Mouse (Mus musculus): Measurements from ENCODE around the gene Man1a2. TPM values are rescaled to one million over a fixed set of nuclear protein-coding genes. Genes with fewer than 3 reads are reported as not detected.
A peak's percentile ranks its signal among the peaks of the same experiment; 100 is the strongest.

Gene Man1a2
- polyA plus RNA-seq, 1 experiment from 2014 or later, result 43.0 TPM

DNA sequence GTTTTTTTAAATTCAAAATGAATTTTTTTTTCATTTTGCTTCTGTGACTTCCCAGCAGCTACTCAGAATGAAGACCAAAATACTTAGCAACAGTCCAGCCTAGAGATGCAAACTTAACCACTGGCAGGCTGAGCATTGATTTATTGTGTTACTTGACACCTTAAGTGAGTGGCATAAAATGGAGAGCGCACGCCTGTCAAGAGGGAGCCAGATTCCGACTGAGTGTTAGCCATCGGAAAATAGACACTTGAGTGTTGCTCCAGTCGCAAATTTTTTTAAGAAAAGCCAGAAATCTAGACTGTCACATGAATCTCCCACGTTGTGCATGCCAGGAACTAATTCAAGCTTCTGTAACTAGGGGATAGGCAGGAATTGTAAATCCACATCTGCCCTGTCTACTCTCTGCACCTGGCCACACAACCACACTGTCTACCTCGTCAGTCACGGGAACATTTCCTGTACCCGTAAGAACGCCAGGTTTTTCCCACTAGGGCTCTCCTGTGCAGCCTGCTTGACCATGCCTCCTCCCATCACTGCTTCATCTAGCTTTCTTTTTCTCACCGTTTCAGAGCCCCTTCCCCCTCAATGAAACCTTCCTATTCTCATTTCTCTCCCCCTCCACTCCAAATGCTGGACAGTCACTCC lies 3.7 kb downstream of the Man1a2 start:
- 0 out of 2 replicates have a peak overlapping the region, but pooled peaks have one; percentile 1 for H3K9ac ChIP-seq
- H3K27me3 ChIP-seq (replicated peaks), result no peaks in the 10 kb centered on the region
- H3K4me2 ChIP-seq, result peak overlapping the region; percentile 66
- no peaks in the 10 kb centered on the region for H3K36me3 ChIP-seq (replicated peaks)
- no peak overlapping the region for H3K27ac ChIP-seq
- peak overlapping the region; percentile 28 for H3K4me3 ChIP-seq
- no peak for ATAC-seq (replicated peaks)
- WGBS, result 16% methylated on average over 11 of the region's 11 CpGs
- H3K4me1 ChIP-seq, result peaks cover 37% of the 10 kb centered on the region
- no peaks in the 10 kb centered on the region for H3K9me3 ChIP-seq

DNA sequence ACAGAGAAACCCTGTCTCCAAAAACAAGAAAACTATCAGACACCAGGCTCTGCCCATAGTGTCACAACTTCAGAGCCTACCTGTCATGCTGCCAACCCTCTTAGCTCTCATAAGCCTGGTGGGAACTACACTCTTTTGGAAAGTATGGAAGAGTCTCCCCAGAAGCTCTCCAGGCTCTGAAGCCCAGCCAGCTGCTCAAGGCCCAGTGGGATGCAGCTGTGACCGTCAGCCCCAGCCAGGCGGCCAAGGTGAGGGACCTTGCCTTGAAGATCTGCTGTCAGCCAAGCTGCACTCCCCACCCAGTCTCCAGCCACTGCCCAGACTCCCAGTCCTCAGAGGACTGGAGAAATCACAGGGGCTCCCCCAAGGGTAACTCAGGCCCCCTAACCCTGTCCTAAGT lies 5.1 kb downstream of the Man1a2 start:
- ATAC-seq (replicated peaks), result no peak
- H3K36me3 ChIP-seq (replicated peaks), result no peaks in the 10 kb centered on the region
- H3K4me2 ChIP-seq, result no peak overlapping the region
- 98% methylated on average over 2 of the region's 2 CpGs for WGBS
- H3K27me3 ChIP-seq (replicated peaks), result no peaks in the 10 kb centered on the region
- H3K9ac ChIP-seq, result no peak overlapping the region
- H3K27ac ChIP-seq, result no peak overlapping the region
- no peak overlapping the region for H3K4me3 ChIP-seq
- H3K4me1 ChIP-seq, result peaks cover 32% of the 10 kb centered on the region
- no peaks in the 10 kb centered on the region for H3K9me3 ChIP-seq

- WGBS, result 88% methylated on average over 6 of the region's 6 CpGs
- H3K9ac ChIP-seq, result no peak overlapping the region
- no peak overlapping the region for H3K4me2 ChIP-seq
- H3K9me3 ChIP-seq, result no peaks in the 10 kb centered on the region
- ATAC-seq (replicated peaks), result no peak
- peaks cover 32% of the 10 kb centered on the region for H3K4me1 ChIP-seq
- no peaks in the 10 kb centered on the region for H3K27me3 ChIP-seq (replicated peaks)
- no peaks in the 10 kb centered on the region for H3K36me3 ChIP-seq (replicated peaks)
- no peak overlapping the region for H3K4me3 ChIP-seq
- no peak overlapping the region for H3K27ac ChIP-seq
Measured at GRCm38 (mm10) chr3:100678951-100679570, 6.2 kb downstream of the Man1a2 start.

DNA sequence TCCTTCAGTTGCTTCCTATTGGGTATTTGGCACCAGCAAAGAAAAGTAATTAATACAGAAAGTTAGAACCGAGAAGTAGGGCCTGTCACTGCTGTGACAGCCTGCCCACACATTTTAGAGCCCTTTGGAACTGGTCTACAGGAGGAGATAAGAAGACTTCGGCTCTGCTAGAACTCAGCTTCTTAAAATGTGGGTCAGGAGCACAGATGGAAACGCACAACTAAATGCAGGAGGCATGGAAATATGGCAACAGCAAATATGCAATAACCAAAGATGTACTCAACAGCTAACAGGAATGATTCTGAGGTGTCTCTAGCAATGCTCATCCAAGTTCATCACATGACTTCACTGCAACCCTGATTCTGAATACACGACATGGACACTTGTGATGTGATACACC lies 10.2 kb downstream of the Man1a2 start:
- Histone ChIP-seq H3K4me3 (no peak overlapping the region), H3K9ac (no peak overlapping the region), H3K4me1 (0 out of 2 replicates have a peak, but pooled peaks cover 5% of the 10 kb centered on the region), H3K9me3 (no peaks in the 10 kb centered on the region), H3K27ac (no peak overlapping the region), H3K36me3 (replicated peaks) (no peaks in the 10 kb centered on the region), H3K4me2 (no peak overlapping the region), H3K27me3 (replicated peaks) (no peaks in the 10 kb centered on the region)
- WGBS, result 91% methylated on average over 4 of the region's 4 CpGs
- no peak for ATAC-seq (replicated peaks)

DNA sequence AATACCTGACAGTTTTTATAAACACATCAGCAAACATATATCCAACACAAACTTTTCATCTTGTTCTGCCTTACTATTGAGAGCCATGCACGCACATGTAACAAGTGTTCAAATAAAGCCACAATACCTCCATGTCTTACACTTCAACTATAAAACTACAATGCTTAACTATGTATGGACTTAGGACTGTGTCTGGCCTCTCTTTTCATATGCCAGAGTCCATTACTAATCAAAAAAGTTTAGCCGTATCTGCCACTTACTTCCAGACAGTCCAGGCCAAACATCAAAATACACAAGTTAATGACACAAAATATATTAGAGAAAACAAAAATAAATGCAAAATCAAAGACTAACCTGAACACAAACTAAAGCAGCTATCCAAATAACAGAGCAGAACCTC lies 14.9 kb downstream of the Man1a2 start:
- H3K36me3 ChIP-seq (replicated peaks), result no peaks in the 10 kb centered on the region
- H3K9ac ChIP-seq, result no peak overlapping the region
- WGBS, result 87% methylated on average over 2 of the region's 2 CpGs
- no peaks in the 10 kb centered on the region for H3K9me3 ChIP-seq
- H3K4me3 ChIP-seq, result no peak overlapping the region
- no peaks in the 10 kb centered on the region for H3K27me3 ChIP-seq (replicated peaks)
- no peaks in the 10 kb centered on the region for H3K4me1 ChIP-seq
- H3K4me2 ChIP-seq, result no peak overlapping the region
- no peak for ATAC-seq (replicated peaks)
- no peak overlapping the region for H3K27ac ChIP-seq

GRCm38 (mm10) chr3:100653291-100653690 lies 32.0 kb downstream of the Man1a2 start:
- Histone ChIP-seq H3K27me3 (replicated peaks) (no peaks in the 10 kb centered on the region), H3K27ac (no peak overlapping the region), H3K4me3 (no peak overlapping the region), H3K9me3 (no peaks in the 10 kb centered on the region), H3K36me3 (replicated peaks) (no peaks in the 10 kb centered on the region), H3K4me2 (no peak overlapping the region), H3K9ac (no peak overlapping the region), H3K4me1 (no peaks in the 10 kb centered on the region)
- 82% methylated on average over 1 of the region's 1 CpGs for WGBS
- no peak for ATAC-seq (replicated peaks)

DNA sequence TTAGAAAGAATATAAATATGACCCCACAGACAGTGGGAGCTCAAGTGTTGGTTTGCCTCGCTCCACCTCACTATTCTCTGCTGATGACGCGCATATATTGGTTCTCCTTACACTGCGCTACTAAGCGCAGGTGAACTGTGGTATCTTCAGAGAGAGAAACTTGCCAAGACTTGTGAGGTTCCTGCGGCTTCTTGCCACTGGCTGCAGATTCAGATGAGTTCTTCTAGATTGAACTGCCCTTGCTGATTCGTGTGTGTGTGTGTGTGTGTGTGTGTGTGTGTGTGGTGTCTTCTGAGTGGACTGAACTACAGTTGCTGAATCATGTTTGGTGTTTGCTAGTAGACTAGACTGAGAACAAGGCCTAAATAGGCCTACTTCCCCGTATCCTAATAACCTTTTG lies 43.7 kb downstream of the Man1a2 start:
- Histone ChIP-seq H3K27ac (no peak overlapping the region), H3K27me3 (replicated peaks) (no peaks in the 10 kb centered on the region), H3K4me1 (no peaks in the 10 kb centered on the region), H3K4me3 (no peak overlapping the region), H3K9me3 (no peaks in the 10 kb centered on the region), H3K4me2 (no peak overlapping the region), H3K9ac (no peak overlapping the region), H3K36me3 (replicated peaks) (no peaks in the 10 kb centered on the region)
- no peak for ATAC-seq (replicated peaks)
- WGBS, result 96% methylated on average over 8 of the region's 8 CpGs

DNA sequence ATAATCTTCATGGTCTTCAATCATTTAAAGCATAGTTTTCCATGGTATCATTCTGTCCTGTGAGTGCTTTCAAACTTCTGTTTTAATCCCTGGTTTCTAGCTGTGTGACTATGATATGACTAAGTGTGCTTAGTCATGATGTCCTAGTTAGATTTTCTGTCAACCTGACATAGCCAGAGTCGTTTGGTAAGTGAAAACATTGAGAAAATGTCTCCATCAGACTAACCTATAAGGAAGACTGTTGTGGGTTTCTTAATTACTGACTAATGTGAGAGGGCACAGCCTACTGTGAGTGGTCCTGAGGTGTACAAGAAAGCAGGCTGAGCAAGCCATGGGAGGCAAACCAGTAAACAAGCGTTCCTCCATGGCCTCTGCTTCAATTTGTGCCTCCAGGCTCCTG lies 49.0 kb downstream of the Man1a2 start:
- Histone ChIP-seq H3K9me3 (no peaks in the 10 kb centered on the region), H3K36me3 (replicated peaks) (no peaks in the 10 kb centered on the region), H3K4me3 (no peak overlapping the region), H3K27me3 (replicated peaks) (no peaks in the 10 kb centered on the region), H3K9ac (no peak overlapping the region), H3K4me2 (no peak overlapping the region), H3K4me1 (no peaks in the 10 kb centered on the region), H3K27ac (no peak overlapping the region)
- 86% methylated on average over 2 of the region's 2 CpGs for WGBS
- no peak for ATAC-seq (replicated peaks)

DNA sequence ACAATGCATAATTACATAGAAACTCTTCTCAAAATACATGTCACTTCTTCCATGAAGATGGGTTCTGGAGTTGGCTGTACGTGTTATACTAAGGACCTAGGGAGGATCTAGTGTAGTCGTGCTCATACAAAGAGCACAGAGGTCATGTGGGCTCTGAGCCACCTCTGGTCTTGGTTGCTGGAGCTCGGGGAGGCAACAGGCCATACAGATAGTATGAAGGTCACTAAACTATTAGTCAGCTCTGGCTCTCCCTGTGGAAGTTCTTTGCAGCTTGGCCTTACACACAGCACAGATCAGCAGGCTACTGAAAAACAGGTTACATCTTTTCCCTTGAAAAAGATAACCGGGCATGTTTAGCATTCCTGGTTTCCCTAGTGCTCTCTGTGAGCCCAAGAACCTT lies 50.5 kb downstream of the Man1a2 start:
- H3K36me3 ChIP-seq (replicated peaks), result 0 out of 2 replicates have a peak, but pooled peaks cover 3% of the 10 kb centered on the region
- H3K27ac ChIP-seq, result no peak overlapping the region
- H3K4me3 ChIP-seq, result no peak overlapping the region
- H3K9ac ChIP-seq, result no peak overlapping the region
- no peak for ATAC-seq (replicated peaks)
- H3K27me3 ChIP-seq (replicated peaks), result no peaks in the 10 kb centered on the region
- H3K9me3 ChIP-seq, result no peaks in the 10 kb centered on the region
- 95% methylated on average over 4 of the region's 4 CpGs for whole genome bisulfite sequencing
- H3K4me1 ChIP-seq, result no peaks in the 10 kb centered on the region
- H3K4me2 ChIP-seq, result no peak overlapping the region

- 90% methylated on average over 4 of the region's 4 CpGs for WGBS
- no peak overlapping the region for H3K27ac ChIP-seq
- H3K4me1 ChIP-seq, result no peaks in the 10 kb centered on the region
- no peaks in the 10 kb centered on the region for H3K9me3 ChIP-seq
- ATAC-seq (replicated peaks), result no peak
- no peak overlapping the region for H3K4me3 ChIP-seq
- no peaks in the 10 kb centered on the region for H3K36me3 ChIP-seq (replicated peaks)
- H3K9ac ChIP-seq, result no peak overlapping the region
- H3K4me2 ChIP-seq, result no peak overlapping the region
- H3K27me3 ChIP-seq (replicated peaks), result no peaks in the 10 kb centered on the region
Measured at GRCm38 (mm10) chr3:100618511-100618910, 66.8 kb downstream of the Man1a2 start.

GRCm38 (mm10) chr3:100610916-100611315 lies 74.4 kb downstream of the Man1a2 start:
- no peak for ATAC-seq (replicated peaks)
- no peak overlapping the region for H3K9ac ChIP-seq
- H3K36me3 ChIP-seq (replicated peaks), result no peaks in the 10 kb centered on the region
- no peaks in the 10 kb centered on the region for H3K9me3 ChIP-seq
- 89% methylated on average over 1 of the region's 1 CpGs for WGBS
- H3K27ac ChIP-seq, result no peak overlapping the region
- H3K4me3 ChIP-seq, result no peak overlapping the region
- H3K4me2 ChIP-seq, result no peak overlapping the region
- H3K27me3 ChIP-seq (replicated peaks), result no peaks in the 10 kb centered on the region
- H3K4me1 ChIP-seq, result no peaks in the 10 kb centered on the region

DNA sequence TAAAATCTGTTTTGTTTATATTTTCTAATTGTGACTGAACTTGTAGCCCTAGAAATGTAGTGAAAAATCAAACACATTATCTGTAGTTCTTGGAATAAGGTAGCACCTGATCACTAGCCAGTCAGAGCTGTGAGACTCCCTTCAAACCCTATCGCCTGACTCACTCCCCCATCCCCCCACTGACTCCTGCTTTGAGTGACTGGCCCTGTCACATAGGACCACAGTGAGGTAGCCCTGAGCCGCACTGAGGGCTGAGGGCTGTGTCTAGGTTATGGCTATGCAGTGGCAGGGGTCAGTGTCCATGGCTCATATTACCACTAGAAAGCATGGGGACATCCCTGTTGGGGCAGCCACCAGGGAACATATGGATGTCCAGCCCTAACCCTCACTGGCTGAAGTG lies 80.8 kb downstream of the Man1a2 start:
- no peak for ATAC-seq (replicated peaks)
- H3K9ac ChIP-seq, result no peak overlapping the region
- 83% methylated on average over 2 of the region's 2 CpGs for WGBS

DNA sequence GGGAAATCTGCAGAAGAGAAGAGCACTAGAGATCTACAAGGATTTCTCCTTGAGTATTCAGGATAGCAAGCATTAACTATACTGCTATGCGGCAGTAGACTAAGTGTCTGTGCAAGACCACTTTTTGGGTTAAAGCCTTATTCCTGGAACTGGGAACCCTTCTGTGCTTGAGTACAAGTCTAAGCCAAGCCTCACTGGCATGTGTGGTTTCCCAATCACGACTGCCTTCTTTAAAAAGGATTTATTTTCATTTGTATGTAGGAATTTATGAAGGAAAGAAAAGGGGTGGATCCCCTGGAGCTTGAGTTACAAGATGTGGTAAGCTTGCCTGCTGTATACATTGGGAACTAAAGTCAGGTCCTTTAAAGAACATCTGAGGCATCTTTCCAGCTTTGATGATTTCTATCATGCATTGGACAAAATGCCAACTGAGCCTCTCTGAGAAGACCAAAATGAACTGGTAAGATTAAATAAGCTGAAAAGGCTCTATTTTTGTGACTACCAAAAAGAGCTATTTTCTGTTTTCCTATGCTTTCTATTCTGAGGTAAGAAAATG lies 86.0 kb downstream of the Man1a2 start:
- Histone ChIP-seq H3K4me1 (no peaks in the 10 kb centered on the region), H3K27me3 (replicated peaks) (no peaks in the 10 kb centered on the region), H3K4me2 (no peak overlapping the region), H3K36me3 (replicated peaks) (0 out of 2 replicates have a peak, but pooled peaks cover 4% of the 10 kb centered on the region), H3K4me3 (no peak overlapping the region), H3K27ac (no peak overlapping the region), H3K9me3 (no peaks in the 10 kb centered on the region), H3K9ac (no peak overlapping the region)
- ATAC-seq (replicated peaks), result no peak
- WGBS, result 87% methylated on average over 2 of the region's 2 CpGs

More for the DNA sequence above, 80.8 kb downstream of the Man1a2 start:
- Histone ChIP-seq H3K27me3 (replicated peaks) (no peaks in the 10 kb centered on the region), H3K4me2 (no peak overlapping the region), H3K4me3 (no peak overlapping the region), H3K36me3 (replicated peaks) (0 out of 2 replicates have a peak, but pooled peaks cover 4% of the 10 kb centered on the region), H3K27ac (no peak overlapping the region), H3K4me1 (no peaks in the 10 kb centered on the region), H3K9me3 (no peaks in the 10 kb centered on the region)

All from midbrain, embryonic 15.5 days (tissue).